Mouse (Mus musculus) T-cell, adult 2 months (primary cell): ENCODE data around the gene Tex14.
"Not testable (repeated sequence)": the region's sequence is repeated elsewhere in the genome, so short reads cannot be mapped to it uniquely, and the experiment has no call there.

Experiments used
- DNase-seq: peaks from one replicate; pipeline ENCODE4 v3.0.0; 2022; ENCODE audit warnings: low spot score

Tex14 gene

GRCm38 (mm10) chr11:87448476-87449199 is 43.8 kb downstream of the Tex14 start:
- peak; percentile 72 for DNase-seq

DNA sequence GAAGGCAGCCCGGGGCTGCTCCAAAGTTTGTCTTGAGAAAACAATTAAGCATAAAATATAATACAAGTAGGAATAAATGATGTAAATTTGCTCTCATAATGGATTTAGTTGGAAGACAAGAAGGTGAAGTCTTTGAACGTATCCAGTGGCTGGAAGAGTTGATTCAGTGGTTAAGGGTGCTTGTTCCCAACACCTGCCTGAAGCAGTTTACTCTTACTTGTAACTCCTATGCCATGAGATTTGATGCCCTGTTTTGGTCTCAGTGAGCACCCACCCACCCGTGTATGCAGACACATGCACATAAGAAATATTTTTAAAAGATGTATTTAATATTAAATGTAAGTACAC is 44.3 kb downstream of the Tex14 start:
- no peak for DNase-seq

DNA sequence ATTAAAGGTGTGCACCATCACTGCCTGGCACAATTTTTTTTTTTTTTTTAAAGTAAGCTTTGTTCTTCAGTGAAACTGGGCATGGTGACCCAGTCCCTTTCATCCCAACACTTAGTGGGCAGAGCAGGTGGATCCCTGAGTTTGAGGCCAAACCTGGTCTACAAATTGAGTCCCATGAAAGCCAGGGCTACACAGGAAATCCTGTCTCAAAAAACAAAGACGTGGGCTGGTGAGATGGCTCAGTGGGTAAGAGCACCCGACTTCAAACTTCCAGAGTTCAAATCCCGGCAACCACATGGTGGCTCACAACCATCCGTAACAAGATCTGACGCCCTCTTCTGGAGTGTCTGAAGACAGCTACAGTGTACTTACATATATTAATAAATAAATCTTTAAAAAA is 45.0 kb downstream of the Tex14 start:
- DNase-seq = peak; percentile 11

- DNase-seq = not testable (repeated sequence)
Observed at GRCm38 (mm10) chr11:87452779-87453178, 47.9 kb downstream of the Tex14 start.

- DNase-seq = no peak
Observed at GRCm38 (mm10) chr11:87453216-87454034, 48.6 kb downstream of the Tex14 start.

- DNase-seq = peak; percentile 38
Observed at GRCm38 (mm10) chr11:87454035-87454690, 49.3 kb downstream of the Tex14 start.

- no peak for DNase-seq
Observed at GRCm38 (mm10) chr11:87455573-87455972, 50.7 kb downstream of the Tex14 start.

GRCm38 (mm10) chr11:87455984-87456383 is 51.1 kb downstream of the Tex14 start:
- DNase-seq = no peak

DNA sequence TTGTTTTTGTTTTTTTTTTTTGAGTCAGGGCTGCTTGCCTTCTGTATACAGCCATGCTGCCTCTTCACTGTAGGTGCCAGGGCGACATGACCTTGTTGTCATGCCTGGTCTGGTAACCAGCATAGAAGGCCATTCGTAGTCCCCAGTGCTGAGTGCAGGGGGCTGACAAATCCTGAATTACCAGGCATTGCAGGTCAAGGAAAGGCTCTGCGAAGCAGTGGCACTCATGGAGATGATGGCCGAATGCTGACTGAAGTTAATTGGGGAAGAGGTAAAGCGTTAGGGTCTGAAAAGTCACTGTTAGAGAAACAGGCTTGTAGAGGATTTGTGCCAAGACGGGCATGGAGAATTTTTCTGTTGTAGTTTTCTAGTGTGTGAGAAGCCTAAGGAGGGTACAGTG is 55.7 kb downstream of the Tex14 start:
- no peak for DNase-seq

DNA sequence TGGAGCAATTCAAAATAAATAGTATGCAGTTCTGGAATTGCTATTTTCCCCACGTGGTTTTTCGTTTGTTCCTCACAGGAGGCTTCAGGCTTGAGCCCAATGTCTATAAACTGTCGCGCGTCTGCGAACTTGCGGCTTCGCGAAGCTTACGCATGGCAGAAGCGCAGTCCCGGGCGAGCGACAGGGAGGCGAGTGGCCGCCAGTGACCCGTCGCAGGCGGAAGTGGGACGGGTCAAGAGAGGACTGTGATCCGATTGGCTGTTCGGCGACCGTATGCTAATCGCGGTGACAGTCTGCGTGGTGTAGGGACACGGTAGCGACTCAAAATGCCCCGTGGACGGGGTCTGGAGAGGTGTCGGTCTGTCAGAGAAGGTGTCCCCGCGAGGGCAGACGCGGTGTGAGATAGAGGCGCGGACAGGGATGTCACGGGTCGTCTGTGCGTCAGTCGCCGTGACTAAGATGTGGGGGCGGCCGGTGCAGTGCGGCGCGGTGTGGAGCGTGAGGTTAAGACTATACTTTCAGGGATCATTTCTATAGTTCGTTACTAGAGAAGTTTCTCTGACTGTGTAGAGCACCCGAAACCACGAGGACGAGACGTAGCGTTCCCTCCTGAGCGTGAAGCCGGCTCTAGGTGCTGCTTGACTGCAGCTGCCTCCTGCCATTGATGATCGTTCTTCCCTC is 57.1 kb downstream of the Tex14 start:
- peak; percentile 75 for DNase-seq

GRCm38 (mm10) chr11:87462461-87463242 is 57.8 kb downstream of the Tex14 start:
- peak; percentile 83 for DNase-seq

- no peak for DNase-seq
Observed at GRCm38 (mm10) chr11:87463243-87463540, 58.3 kb downstream of the Tex14 start.

GRCm38 (mm10) chr11:87463792-87464430 is 59.0 kb downstream of the Tex14 start:
- not testable (repeated sequence) for DNase-seq

GRCm38 (mm10) chr11:87465990-87466593 is 61.2 kb downstream of the Tex14 start:
- no peak for DNase-seq

GRCm38 (mm10) chr11:87467491-87468277 is 62.8 kb downstream of the Tex14 start:
- peak; percentile 79 for DNase-seq

GRCm38 (mm10) chr11:87468278-87468655 is 63.4 kb downstream of the Tex14 start:
- no peak for DNase-seq

DNA sequence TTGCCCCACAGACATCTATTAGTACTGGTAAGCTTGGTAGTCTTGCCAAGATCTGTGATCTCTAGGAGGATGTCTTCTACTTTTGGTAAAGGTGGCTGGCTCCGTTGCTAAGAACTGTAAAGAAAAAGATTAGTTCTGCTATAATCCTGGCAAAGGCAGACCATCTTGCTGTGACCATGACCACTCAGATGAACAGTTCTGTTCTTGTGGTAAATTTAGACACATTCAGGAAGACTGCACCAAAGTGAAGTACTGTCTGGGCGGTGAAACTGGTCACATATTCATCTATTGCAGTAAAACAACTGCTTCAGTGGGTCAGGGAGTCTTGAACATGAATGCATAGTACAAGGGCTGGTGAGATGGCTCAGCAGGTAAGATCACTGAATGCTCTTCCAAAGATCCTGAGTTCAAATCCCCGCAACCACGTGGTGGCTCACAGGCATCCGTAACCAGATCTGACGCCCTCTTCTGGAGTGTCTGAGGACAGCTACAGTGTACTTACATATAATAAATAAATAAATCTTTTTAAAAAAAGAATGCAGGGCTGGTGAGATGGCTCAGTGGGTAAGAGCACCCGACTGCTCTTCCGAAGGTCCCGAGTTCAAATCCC is 63.9 kb downstream of the Tex14 start:
- DNase-seq = no peak

GRCm38 (mm10) chr11:87470807-87471698 is 66.2 kb downstream of the Tex14 start:
- peak; percentile 61 for DNase-seq

DNA sequence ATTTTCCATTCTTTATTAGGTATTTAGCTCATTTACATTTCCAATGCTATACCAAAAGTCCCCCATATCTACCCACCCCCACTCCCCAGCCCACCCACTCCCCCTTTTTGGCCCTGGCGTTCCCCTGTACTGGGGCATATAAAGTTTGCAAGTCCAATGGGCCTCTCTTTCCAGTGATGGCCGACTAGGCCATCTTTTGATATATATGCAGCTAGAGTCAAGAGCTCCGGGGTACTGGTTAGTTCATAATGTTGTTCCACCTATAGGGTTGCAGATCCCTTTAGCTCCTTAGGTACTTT is 66.8 kb downstream of the Tex14 start:
- not testable (repeated sequence) for DNase-seq
